Mouse (Mus musculus) MN1 (cell line): ENCODE results near the gene Depdc5.
"Not testable (repeated sequence)": the region's sequence is repeated elsewhere in the genome, so short reads cannot be mapped to it uniquely, and the experiment has no call there.

Source experiments
- DNase-seq: peaks from one replicate; pipeline ENCODE4 v3.0.0-alpha.2; 2016; ENCODE audit warnings: low spot score

The Depdc5 gene

DNA sequence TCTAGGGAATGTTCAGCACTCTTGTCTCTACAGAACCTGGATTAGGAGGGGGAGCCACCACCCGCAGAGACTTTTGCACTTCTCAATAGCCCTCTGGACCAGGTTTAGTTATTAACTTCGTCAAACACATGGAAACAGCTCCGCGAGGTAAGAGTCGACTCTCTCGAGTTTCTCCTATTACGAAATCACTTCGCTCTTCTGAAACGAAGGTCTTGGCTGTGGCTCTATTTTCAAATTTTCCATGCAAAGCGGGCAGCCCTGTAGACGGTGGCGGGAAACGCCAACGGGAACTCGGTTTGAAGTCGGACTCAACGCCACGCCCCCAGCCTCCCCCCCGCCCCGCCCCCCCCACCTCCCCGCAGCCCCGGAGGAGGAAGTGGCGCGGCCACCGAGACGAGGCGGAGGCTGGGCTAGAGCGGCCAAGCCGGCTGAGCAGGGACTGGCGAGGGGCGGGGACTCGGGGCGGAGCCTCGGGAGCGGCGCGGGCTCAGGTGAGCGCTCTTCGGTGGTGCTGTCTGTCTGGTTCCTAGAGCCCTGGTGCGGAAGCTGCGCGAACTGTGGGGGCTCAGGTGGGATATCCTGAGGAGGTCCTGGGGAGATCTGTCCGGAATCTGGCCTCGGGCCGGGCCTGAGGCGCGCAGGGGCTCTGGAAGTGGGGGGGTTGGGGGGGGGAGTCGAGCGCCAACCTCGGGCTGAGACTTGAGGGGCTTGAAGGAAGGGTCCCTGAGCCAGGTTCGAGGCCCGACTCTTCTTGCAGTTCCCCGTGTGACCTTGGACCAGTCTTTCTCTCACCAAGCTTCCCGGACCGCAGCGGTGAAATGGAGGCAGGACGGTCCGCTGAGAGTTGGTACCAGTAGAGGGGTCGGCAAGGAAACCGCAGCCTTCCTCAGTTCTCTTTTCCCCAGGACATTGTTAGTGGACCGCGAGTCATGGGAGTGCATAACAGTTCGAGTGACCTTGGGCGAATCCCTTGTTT lies at the start of gene Depdc5:
Depdc5 (plus strand) TSS at position 449 of the 976 bp plus-strand sequence.
- DNase-seq: peak; percentile 95

DNA sequence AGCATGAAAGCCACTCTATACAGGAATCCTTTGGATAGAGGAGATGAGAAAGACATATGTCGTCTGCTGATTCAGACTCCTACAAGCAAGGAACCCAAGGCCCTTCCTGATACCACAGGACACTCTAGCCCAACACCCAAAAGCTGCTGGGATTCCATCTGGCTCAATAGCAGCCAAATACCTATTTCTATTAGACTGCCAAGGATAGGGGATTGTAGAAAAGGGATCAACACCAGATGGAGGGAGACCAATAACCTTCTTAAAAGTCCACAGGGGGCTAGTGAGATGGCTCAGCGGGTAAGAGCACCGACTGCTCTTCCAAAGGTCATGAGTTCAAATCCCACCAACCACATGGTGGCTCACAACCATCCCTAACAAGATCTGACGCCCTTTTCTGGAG lies 48.1 kb upstream of the Depdc5 start:
- no peak for DNase-seq

DNA sequence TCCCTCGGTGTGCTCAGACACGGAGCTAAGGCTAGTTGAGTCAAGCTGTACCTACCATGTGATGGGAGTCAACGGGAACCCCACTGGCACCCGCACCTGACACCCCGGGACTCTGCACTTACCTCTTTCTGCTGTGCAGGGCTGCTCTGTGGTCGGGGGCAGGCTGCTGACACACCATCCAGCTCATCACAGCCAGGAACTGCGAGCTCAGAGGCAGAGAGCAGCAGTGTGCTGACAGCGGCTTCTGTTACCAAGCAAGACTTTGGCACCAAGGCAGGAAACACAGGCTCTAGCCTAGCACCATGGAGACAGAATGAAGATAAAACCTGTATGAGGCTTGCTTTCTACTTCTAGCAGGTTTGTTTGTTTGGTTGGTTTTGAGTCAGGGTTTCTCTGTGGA lies 43.0 kb upstream of the Depdc5 start:
- no peak for DNase-seq

DNA sequence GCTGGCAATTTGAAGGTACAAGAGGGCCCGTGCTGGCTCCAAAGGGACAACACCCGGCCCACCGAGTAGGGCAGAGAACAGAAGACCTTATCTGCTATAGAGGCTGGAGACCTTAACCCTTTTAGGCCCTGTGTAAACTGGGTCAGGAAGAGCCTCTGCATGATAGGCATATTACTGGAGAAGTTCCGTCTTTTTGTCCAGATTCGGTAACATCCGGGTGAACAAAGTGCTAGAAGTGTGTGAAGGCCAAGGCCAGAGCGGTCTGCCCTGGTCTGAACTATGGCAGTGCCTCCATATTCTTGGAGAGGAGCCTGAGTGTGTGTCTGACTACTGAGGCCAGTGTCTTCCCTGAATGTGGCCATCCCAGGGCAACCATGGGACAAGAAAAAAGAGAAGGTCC lies 36.5 kb upstream of the Depdc5 start, which contains the start of gene Gm20671:
Gm20671 (minus strand) TSS at position 101 of the 400 bp plus-strand sequence.
- no peak for DNase-seq

- not testable (repeated sequence) for DNase-seq
Observed at GRCm38 (mm10) chr5:32828766-32829165, 34.7 kb upstream of the Depdc5 start.

- no peak for DNase-seq
Observed at GRCm38 (mm10) chr5:32830054-32830453, 33.4 kb upstream of the Depdc5 start.

DNA sequence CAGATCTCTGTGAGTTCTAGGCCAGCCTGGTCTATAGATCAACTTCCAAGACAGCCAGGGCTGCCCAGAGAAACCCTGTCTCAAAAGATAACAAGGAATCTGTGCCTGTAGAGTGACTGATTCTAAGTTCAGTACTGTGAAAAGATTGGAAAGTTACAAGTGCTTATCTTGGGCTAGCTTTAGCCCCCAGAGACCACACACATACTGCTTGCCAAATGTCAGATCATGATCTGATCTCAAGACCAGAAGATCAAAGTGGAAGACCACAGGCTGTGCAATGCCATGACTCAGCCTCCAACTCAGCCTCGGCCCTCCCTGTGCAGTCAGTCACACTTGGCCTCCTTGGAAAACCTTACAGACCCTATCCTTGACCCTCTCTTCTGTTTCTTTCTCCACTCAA lies 29.0 kb upstream of the Depdc5 start:
- DNase-seq: no peak

DNA sequence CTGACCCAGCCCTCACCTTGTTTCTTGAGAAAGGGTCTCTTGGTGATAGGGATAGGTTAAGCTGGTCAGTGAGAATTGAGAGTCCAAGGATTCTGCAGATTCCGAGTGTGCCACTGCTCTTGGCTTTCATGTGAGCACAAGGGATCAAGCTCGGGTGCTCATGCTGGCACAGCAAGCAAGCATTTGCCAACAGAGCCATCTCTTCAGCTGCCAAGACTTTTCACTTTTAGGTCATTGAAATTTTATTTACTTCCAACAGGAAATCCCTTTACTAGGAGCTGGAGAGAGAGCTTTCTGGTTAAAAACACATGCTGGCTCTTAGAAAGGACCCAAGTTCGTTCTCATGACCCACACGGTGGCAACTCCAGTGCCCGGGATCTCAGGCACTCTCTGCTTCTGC lies 26.5 kb upstream of the Depdc5 start:
- DNase-seq: no peak

DNA sequence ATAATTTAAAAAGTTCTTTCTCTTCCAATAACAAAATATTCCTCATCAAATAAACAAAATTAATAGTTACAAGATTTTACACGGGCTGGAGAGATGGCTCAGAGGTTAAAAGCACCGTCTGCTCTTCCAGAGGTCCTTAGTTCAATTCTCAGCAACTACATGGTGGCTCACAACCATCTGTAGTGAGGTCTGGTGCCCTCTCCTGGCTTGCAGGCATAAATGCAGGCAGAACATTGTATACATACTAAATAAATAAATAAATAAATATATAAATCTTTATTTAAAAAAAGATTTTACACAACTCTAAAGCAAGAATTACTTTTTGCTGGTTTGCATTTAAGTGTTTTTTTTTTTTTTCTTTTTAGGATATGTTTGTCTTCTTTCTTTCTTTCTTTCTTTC lies 23.5 kb upstream of the Depdc5 start:
- no peak for DNase-seq

- no peak for DNase-seq
Observed at GRCm38 (mm10) chr5:32849178-32849577, 14.3 kb upstream of the Depdc5 start.

DNA sequence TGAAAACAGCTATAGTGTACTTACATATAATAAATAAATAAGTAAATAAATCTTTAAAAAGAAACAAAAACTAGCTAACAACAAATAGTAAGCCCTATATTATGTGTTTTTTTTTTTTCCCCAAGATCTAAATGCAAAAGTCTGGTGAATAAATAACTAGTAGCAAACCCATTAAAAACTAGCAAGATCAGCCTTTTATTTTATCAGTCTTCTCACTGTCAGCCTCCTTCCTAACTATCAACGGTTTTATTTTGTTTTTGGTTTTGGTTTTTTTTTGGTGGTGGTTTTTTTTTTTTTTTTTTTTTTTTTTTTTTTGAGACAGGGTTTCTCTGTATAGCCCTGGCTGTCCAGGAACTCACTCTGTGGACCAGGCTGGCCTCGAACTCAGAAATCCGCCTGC lies 13.9 kb upstream of the Depdc5 start:
- DNase-seq: not testable (repeated sequence)

DNA sequence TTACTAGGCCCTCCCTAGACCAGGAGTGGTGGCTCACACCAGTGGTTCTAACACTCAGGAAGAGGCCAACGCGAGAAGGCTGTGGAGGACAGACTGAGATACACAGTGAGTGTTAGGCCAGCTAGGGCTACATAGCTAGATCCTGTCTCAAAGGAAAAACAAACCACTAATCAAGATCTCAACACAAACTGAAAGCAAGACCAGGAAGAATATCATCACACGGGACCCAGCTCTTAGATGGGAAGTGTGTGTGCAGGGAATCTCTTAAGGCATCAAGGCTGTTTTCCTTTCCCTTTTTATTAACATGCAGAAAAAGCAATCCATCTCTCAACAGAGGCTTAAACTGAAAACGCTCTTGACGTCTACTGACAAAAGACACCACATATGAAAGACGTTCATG lies 11.5 kb upstream of the Depdc5 start:
- no peak for DNase-seq

DNA sequence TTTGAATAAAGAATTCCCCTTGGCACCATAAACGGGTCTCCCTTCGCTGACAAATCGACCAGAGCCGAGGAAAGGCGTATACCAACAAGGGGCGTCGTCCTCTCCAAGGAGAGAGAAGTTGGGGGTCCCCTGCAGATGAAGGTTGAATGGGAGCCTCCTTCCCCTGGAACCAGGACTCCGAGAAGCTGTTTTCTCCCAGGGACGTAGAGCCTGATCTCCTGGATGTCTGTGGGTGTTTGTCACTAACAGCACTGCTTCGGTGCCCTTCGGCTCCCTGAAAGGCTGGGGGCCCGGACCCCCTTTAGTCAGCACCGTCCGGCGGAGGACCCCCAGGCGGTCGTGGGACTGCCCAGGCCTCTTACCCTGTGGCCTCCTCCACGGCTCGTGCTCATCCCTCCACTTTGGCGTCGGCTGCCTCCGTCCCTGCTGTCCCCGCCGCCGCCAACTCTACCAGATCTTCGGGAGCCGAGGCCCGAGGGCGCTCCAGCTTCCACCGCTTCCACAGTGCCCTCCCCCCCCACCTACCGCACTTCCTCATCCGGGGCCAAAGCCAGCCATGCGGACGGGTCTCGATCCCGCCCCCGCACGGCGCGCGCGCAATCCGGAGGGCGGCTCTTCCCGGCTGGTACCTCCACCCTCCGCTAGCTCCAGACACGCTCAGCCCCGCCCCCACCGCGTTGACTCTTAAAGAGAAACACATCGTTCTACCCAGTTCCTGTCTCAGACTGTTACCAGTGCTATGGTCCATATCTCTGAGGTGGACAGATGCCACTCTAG lies 9.6 kb upstream of the Depdc5 start, which contains the start of gene Prr14l:
Prr14l (minus strand) TSS at position 526 of the 777 bp plus-strand sequence.
- peak; percentile 98 for DNase-seq

DNA sequence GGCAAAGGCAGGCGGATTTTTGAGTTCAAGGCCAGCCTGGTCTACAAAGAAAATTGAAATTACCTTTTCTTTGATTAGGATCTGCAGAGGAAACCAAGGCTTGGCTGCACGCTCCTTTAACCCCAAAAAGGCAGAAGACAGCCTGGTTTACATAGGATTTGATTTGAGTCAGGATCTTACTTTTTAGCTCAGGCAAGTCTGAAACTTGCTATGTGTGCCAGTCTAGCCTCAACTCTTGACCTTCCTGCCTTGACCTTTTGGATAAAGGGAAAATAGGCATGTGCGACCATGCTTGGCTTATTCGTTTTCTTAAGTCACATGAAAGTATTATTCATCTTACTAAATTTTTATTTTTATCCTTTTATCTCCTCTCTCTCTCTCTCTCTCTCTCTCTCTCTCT lies 8.7 kb upstream of the Depdc5 start:
- peak; percentile 21 for DNase-seq

DNA sequence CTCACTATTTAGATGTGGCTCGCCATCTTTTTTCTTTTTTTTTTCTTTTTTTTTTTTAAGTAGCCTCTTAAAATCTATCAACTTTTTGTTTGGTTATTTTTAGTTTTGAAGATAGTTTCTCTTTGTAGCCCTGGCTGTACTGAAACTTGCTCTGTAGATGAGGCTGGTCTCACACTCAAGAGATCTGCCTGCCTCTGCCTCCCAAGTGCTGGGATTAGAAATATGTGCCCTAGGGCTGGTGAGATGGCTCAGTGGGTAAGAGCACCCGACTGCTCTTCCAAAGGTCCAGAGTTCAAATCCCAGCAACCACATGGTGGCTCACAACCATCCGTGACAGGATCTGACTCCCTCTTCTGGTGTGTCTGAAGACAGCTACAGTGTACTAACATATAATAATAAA lies 8.2 kb upstream of the Depdc5 start:
- DNase-seq: not testable (repeated sequence)

DNA sequence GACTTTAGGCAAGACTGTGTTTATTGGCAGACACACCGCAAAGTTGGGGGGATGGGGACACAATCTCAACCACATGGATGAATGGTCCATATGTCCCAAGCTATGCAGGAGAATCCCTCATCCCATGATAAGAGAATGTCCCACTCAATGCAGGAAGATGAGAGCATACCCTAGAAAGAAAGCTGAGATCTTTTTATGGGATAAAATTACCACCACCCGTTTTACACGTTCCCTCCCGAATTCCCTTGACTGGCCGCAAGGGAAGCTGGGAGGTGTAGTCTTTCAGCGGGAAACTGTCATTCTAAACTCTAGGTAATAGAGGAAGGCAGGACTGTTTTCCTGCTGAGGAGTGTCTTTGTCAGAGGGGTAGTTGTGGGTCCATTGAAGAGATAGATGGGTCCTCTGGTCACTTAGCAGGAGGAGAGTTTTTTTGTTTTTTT lies 5.7 kb upstream of the Depdc5 start:
- peak; percentile 73 for DNase-seq

GRCm38 (mm10) chr5:32861082-32861481 lies 2.4 kb upstream of the Depdc5 start:
- DNase-seq: no peak

DNA sequence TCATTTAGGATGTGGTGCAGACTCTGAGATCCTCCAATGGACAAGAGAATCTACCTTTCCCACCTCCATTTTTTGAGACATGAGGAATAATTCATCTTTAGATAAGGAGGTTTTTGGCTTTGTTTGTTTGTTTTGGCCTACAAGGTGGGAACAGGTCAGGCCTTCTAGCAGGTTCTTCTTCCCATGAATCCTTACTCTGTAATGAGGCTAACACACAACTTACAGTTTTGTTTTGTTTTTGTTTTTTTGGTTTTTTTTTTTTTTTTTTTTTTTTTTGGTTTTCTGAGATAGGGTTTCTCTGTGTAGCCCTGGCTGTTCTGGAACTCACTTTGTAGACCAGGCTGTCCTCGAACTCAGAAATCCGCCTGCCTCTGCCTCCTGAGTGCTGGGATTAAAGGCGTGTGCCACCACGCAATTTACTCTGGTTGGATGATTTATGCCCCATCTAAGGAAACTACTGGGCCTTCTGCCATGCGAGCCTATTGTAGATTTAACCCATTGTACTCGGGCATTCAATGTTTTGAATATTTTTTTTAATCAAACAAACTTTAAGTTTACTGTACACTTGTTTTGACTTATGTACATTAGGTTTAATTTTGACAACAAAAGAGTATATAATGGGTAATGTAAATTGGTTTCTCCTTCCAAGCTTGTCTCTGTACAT lies 900 bp upstream of the Depdc5 start:
- peak; percentile 69 for DNase-seq

- DNase-seq: no peak
Observed at GRCm38 (mm10) chr5:32869389-32870024, 6.0 kb downstream of the Depdc5 start.

DNA sequence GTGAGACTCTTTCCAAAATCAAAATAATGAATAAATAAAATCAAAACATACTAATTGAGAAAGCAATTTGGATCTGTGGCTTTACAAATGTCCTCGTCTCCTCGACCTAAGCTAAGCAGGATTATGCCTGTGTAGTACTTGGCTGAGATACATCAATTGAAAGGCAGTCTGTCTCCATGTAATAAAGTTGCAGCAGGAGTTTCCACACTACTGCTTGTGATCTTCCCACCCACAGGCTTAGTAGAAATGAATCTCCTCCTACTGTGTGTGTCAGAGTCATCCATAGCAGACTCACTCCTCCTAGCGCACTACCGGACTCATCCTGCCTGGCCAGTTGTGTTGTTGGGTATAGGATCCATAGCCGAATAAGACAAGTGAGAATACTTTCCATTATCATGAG lies 8.8 kb downstream of the Depdc5 start:
- DNase-seq: no peak

DNA sequence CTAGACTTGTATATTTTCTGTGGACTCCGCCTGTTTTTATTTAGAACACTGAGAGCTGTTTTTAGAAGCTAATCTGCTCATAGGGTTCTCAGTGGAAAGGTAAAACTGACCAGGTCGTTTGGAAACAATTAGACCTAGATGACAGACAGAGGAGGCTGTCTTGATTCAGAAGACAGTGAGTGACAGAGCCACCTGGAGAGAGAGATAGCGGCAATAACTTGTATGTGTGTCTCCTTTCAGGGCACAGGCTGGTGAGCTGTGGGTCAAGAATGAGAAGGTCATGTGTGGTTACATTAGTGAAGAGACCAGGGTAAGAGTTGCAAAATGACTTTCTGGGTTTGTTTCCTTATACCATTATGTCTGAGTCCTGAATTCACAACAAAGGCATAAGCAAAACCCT lies 23.2 kb downstream of the Depdc5 start:
- DNase-seq: no peak

- no peak for DNase-seq
Observed at GRCm38 (mm10) chr5:32907496-32907895, 44.0 kb downstream of the Depdc5 start.
